Mouse (Mus musculus) liver (tissue): Measurements from ENCODE around the gene Dydc2.

Experiments
- DNase-seq: peaks from one replicate; pipeline ENCODE4 v3.0.0-alpha.2; 2020; ENCODE audit warnings: mixed read lengths

The Dydc2 gene

DNA sequence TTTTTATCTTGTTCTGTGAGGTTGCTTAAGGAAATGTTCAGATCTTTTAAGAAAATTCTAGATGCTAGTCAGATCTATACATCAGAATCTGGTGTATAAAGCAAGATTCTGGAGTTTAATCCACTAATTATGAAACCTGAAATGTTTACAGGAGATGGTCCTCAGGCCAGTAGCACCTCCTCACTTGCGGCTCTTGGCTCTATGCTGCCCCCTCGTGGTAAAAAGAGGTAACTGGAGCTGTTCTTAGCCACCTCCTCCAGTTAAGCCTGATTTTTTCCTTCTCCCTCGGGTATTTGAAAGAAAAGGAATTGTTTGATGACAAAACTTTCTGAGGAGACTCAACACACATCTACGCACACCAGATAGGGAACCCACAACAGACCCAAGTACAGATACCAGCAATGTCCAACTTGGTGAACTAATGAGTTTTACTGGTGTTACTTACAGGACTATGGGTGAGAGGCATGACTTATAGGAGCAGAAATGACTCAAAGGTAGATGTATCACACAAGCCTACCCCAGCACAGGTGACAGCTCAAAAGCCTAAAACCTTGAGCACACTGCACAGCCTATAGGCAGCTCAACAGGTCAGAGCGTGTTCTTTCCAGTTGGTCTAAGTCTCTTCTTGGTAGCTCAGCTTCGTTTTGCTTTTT, 33.7 kb downstream of the Dydc2 start:
- DNase-seq: peak; percentile 67

DNA sequence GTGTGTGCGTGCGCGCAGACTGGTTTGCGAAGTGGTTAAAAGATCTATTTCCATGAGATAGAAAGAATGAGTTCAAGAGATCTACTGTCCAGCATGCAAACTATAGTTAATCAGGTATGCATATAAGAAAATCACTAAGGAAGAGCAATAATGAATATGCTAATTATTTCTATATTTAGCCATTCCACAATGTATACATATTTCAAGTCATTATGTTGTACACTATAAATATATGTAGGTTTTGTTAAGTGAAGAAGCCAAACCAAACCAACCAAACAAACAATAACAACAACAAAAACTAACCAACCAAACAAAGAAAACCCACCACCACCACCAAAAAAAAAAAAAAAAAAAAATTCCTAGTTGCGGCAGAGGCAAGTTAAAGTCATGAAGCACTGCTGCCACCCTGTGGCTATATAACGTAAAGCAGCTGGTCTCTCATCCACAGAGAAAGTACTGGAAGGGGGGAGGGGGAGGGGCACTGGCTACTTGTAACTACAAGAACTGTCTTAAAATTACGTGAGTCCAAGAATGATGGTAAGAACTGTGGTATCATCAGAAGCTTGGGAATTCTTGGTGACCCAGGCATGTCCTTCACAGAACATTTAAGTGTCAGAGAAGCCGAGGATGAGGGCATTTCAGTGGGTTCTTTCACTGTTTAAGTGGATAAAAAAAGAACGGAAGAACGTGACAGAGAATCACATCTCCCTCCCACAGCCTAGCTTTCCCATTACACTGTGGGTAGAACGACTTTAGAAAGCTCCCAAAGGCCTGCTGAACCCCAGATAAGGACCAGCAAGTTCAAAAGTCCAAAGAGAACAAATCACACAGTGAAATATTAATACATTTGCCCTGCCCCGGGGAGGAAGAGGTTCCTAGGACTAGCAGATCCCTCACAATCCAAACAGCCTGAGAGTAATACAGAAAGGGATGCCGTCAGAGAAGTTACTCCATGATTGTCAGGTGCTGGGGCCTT, 35.6 kb downstream of the Dydc2 start:
- DNase-seq: peak; percentile 80

DNA sequence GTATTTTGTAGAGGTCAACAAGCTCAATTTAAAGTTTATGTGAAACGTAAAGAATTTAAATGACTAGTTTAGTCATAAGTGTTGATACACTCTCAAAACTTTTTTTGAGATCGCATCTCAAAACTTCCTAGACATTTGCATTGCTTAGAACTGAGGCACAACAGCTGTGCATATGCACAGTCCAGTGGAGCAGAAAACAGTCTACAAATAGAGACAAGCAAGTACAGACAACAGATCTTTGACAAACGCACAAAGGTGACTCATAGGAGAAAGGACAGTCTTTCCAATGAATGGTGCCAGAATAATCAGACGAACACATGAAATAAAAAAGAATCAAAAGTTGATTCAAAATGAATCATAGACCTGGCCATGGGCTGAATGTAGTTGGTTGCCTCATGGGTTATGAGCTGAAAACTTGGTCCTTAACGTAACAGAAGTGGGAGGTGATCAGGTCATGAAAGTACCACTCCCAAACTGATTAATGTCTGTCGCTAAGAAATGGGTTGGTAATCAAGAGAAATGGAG, 38.0 kb downstream of the Dydc2 start:
- DNase-seq: no peak

DNA sequence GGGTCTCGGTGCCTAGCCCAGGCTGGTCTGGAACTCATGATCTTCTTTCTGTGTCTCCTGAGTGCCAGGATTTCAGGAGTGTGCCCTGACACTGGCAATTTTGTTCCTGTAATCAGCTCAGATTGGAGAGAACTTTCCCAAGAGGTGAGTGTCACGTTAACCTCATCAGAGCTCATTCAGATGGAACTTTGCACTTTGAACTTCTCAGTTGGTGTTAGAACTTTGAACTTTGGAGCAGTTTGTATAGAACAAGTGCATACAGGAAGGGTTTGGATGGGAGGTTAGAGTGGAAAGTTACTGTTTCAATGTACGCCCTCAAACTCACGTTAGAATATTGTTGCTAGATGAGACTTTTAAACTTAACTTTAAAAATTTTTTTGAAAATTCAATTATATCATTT, 39.7 kb downstream of the Dydc2 start:
- no peak for DNase-seq

DNA sequence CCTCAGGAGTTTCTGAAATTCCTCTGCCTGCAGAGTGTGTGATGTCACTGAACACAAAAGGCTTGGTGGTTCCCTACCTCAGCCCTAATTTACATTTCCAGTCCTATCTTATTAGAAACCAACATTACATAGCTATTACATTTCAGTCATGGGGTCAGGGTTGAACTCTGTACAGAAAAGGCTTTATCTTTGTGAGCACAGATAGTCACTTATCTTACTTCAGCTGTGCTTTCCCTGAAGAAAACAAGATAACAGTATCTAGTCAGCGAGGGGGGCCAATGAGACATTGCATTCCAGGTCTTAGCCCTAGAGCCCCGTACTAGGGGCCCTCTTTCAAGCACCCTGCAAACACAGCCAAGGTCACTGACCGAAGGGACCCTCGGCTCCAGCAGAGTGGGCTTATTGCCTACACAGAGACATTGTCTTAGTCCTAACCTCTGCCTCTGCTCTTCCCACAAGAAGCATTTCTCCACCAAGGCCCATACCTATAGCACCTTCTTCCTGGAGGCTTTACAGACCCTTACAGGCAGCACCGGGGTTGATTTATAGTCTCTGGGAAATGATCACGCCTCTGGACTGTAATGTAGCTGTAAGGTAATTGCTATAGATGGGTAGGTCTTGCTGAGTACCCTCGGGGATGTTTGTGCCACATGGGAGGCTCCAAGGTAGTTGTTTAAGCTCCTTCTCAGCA, 43.3 kb downstream of the Dydc2 start:
- peak; percentile 67 for DNase-seq

DNA sequence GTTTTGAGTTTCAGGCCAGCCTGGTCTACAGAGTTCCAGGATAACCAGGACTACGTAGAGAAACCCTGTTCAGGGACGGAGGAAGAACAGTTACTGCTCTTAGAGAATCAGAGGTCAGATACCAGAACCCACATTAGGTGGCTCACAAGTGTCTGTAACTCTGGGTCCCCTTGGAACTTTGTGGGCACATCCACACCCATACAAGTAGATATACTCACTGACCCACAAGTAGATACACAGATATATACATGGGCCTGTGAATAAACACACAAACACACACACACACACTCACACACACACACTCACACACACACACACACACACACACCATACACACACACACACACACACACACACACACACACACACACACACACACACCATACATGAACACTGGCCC, 43.9 kb downstream of the Dydc2 start:
- no peak for DNase-seq

DNA sequence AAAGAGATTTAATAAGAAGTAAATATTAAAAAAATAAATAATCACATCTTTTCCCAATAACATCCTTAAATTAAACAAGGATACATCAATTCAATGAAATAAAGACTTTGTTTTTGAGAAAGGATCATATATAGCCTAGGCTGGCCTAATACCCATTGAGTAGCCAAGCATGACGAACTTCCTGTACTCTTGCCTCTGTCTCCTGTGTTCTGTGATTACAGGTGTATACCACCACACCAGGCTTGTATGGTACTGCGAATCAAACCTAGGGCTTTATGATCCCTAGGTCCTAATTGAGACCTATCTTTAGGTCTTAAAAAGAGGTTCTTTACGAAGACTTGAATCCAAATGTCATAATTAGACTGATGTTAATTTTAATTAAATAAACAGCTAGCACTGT, 47.8 kb downstream of the Dydc2 start:
- no peak for DNase-seq

DNA sequence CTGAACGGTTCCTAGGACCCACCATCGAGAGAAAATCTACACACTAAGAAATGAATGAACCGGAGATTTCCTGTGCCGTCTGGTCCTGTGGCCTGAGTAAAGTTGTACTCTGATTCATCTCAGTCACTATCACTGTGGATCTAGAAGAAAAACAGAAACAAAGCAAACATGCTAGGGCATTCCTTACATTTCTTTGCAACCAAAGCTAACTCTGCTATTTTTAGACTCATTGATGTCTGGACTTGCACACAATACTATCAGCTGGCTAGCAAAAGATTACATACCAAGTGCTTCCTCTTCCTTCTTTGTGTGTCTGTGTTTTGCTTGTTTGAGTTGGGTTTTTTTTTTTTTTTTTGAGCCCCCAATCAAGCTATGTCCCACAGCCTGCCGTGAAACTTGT, 51.5 kb downstream of the Dydc2 start:
- no peak for DNase-seq

DNA sequence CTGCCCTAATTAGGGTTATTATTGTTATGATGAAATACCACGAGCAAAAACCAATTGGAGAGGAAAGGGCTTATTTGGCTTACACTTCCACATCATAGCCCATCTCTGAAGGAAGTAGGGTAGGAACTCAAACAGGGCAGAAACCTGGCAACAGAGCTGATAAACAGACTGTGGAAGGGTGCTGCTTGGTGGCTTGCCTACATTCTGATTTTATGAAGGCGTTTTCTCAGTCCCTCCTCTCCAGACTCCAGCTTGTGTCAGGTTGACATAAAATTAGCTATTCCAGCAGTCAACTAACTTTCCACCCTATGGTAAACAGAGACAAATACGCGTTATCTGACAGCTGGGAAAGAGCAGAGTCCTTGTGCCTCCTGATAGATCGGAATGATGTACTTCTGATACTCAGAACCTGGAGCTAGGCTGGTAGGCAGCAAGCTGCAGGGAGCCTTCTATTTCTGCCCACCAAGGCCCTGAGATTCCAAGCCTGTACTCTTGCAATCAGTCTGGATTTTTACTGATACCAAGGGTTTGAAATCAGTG, 54.2 kb downstream of the Dydc2 start:
- no peak for DNase-seq

DNA sequence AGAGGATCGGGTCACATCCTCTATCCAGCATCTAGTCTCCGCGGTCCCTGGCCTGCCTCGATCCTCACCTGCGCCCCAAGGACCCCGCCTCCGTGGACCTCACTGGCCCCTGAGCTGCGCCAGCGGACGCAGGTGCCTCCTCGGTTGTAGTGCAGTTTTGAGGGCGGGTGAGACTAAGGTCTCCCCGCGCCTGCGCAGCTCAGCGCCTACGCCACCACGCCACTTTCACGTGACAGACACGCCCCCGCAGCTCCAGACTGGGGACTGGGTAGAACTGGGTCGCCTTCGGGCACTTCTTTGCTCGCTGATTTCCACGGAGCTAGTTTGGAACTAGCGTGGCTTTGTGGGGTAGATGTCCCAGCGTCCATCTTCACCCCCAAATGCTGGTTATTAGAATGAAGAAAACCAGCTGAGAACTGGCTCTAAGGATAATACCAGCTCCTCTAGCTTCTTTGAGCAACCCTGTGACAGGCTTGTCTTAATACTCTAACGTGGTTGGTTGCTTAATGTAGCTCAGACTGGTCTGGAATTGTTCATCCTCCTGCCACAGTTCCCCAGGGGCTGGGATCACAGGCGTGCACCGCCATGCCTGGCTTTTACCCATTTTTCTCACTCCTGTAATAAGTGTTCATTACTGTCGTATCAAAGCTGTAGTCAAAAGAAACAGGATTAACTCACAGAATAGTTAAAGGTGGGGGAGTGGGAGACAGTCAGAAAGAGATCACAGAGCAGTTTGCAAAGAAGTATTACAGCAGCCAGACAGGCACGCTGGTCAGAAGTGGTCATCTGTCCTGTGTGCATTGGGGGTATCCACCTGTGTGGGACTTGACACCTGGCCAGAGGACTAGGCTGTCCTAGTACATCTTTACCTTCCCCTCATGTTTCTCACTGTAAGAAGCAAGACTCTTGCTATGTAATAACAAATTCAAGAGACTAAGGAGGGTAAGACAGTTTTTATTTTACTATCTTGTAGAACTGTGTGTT, 55.1 kb downstream of the Dydc2 start, which contains the start of gene Fam213a:
Gene Fam213a, minus strand, starts transcription at position 159 of the 984 bp plus-strand sequence.
- DNase-seq: peak; percentile 95

DNA sequence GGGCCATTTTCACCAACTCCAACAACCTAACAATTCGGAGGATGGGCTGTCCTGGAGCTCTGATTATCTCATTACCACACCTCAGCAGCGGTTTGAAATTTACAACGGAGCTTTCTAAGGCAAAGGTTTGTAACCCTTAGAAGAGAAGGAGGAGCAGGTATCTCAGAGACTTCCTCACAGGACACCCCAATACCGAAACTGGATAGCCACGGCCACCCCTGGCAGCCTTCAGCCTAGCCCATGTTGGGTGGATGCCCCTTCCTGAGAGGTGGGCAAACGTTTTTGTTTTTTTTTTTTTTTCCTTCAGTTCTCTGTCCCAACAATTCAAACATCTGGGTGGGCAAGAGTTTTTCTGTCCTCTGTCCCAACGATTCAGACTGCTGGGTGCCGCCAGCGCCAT, 55.9 kb downstream of the Dydc2 start:
- DNase-seq: peak; percentile 37

DNA sequence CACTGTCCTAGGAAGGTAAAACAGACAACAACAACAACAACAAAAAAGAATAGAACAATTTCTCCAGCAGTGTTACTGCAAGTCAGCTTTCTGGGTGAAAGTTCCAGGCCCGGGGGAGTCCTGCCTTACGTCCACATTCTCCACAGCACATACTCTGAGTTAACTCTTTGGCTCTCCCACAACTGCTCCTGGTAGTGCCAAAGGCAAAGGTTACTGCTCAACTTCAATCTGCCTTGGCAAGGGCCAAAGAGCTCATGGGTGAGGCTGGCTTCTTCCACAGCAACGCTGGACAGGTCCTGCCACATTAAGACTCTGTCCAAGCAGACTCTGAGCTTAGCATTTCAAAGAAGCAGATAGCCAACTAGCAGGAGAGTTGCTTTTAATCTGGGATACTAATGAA, 57.1 kb downstream of the Dydc2 start:
- DNase-seq: no peak

DNA sequence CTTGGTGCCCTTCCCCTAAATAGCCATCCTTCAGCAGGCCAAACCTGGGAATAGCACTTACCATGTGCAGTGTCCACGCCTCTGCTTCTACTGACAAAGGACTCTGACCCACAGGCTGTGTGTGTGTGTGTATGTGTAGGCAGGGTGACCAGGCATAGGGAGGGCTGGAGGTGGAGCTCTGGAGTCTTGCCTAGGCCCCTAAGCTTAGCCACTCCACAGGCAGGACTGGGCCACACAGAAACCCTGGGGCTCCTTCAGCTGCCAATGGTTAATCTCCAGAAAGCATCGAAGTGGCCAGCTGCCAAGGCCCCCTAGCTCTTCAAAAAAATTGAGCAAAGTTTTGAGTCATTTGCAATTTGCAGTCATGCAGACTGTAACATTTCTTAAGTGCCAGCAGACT, 60.9 kb downstream of the Dydc2 start:
- peak; percentile 76 for DNase-seq

DNA sequence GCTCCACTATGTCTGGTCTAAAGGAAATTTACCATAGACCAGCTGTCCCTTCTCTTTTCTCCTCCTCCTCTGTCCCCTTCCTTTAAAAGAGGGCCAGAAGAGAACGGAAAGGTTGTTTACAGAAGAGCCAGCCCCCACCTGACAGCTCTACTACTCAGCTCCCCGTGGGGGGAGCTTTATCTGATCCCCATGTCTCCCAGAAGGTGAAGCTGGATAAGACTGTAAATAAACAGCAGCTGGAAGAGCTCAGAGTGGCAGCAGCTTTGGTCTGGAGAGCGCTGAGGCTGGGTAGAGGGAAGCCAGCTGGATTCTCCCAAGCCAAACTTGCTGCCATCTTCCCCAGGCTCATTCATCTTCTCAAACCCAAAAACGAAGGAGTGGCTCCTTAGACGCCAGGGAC, 61.4 kb downstream of the Dydc2 start:
- DNase-seq: peak; percentile 77

DNA sequence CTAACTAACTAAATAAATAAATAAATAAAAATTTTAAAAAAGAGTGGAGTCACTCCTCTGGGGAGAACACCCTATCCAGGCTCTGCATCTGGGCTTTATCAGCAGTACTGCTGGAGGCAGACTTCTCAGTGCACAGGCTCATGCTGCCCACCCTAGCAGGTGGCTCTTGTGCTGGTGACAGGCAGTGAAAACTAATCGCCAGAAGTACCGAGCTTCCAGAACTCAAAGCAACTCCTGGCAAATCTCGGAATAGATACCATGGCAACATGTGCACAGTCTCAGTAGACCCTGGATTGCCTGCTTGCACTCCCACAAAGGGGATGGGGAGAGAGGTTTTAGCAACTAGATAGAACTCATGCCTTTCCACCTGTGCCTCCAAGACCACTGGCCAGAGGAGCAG, 62.1 kb downstream of the Dydc2 start:
- DNase-seq: peak; percentile 86

DNA sequence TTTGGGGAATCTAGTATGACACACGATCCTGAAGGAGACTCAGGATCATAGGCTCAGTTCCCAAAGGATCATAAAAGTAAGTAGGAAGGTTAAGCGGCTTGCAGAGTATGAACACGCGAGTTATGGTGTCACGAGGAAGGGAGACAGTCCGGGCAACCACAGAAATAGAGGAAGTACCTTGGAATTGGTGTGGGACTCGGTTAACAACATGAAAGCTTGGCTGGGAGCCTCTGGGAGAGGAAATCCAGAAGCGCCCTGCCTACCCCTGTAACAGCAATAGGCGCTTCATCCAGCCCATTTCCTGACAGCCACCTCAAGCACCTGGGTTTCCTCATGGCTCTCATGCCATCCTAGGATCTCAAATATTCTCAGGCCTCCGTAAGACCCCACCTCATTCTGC, 62.7 kb downstream of the Dydc2 start:
- DNase-seq: no peak

DNA sequence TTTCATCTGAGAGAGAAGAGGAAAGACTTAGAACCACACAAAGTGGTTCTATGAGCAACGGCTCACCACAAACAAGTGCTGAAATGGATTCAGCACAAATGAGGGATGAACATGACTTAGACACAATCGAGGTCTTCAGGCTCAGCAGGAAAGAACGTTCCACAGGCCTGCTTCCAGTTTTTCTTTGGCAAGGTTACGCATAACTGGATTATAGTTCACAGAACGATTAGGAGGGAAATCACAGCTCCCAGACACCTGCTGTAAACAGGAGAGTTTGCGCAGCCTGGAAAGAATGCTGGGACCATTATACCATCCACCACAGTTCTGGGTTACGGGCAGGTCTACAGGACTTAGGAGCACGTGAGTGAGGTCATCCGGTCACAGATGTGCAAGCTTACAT, 63.3 kb downstream of the Dydc2 start:
- DNase-seq: no peak

DNA sequence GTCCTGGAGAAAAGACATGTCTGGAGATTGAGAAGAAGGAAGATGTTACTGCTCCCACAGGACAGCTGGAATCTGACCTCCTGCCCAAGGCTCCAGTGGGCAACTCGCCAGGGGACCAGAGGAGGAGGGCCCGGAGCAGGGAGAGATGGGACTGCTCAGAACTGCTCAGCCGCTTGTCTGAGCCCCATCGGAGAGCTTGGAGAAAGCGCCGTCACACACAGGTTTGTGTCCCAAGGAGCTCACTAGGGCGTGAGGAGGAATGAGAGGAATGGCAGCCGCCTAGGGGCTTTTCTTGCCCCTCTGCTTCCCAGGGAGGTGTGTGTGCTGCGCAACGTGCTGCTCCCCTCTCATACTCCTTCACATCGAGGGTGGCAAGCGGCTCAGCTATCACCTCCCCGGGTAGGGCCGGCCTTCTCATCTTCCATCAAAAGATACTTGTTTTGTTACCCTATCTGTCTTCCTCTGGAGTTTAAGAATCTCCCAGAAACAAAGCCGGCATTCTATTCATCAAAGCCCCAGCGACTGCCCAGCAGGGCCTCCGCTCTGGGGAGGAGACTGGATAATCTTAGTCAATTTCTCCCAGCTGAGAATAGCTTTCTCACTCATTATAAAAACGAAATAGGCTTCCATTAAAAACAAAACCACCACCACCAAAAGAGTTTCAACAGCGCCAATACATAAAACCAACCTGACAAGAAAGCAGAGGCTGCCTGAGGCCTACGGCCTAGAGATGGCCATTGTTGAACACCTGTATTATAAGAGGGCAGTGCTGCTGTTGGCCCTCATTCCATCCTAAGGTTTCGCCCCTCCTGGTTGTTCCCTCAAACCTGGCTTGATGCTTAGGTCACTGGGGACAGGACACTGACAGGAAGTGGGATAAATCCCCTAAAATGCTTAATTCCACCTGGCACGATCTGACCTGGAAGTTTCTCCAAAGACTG, 64.5 kb downstream of the Dydc2 start:
- no peak for DNase-seq

DNA sequence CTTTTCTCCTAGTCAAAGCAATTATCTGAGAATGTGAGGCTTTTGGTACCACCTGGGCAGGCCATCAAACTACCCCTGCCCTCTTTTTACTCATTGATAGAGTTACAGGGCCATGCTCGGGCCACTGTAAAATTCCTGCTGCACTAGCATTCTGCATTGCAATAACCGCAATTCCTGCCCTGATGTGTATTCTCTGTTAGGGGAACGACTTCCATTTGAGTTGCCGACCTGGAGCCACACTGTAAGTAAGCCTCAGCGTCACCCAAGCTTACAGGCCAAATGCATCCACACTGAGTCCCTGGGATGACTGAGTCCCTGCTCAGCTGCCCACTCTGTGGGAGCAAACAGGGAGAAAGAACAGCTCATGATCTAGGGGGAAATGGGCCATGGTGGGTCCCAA, 67.4 kb downstream of the Dydc2 start:
- DNase-seq: no peak

DNA sequence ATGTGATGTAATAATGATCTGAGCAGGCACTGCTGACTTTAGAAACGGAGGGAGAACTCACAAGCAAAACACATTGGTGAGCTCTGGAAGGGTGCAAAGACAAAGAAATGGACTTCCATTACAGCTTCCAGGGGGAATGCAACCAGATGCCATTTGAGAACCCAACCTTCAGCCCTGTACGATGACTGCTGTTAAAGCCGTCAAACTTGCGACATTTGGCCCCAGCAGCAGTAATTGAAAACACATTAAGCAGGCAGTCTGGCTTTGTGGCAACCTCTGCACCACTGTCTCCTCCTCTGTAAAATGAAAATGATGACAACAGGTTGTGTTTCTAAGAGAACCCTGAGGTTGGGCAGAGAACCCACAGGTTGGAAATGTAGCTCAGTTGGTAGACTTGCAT, 68.2 kb downstream of the Dydc2 start:
- DNase-seq: no peak
